ENCODE assay signal across 8 mouse cellular contexts in the genomic region with DNA sequence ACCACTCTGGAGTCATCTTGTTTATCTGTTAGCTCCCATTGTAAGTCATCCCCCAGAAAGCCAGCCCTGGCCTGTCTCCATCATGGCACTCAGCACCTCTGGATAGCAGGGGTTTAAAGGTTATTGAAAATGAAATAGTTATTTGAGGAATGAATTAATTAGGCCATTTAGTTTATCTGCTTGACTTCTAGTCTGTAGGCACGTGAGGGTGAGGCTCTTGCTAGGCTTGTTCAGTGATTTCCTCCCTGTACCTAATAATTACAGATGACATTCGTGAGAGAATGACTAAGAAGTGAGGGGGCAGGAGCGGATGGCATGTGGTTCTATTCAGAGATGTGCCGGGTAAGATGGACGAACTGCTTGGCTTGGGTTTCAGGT. TPM values are rescaled to one million over a fixed set of nuclear protein-coding genes. Genes with fewer than 3 reads are reported as not detected.
A peak's percentile ranks its signal among the peaks of the same experiment; 100 is the strongest.
DNase-seq lines count a peak whose midpoint lies in the region; ATAC-seq and TF ChIP-seq lines count a peak whose summit lies in the region.

No protein-coding gene starts in this region.

- TF ChIP-seq POLR2A in ES-Bruce4 (IDR thresholded peaks at IDR 0.05; ENCODE audit: insufficient read depth, low read length) = no peak

- no peaks in the 10 kb centered on the region for H3K9me3 ChIP-seq in heart, embryonic 12.5 days (replicated peaks)
- H3K9me3 ChIP-seq in ES-Bruce4 (replicated peaks; ENCODE audit: control insufficient read depth, insufficient read depth, low read length, poor library complexity, severe bottlenecking) = no peaks in the 10 kb centered on the region
- no peaks in the 10 kb centered on the region for H3K9me3 ChIP-seq in forebrain, embryonic 16.5 days (ENCODE audit: control insufficient read depth, low read length)

- peaks cover 41% of the 10 kb centered on the region for H3K79me2 ChIP-seq in macrophage (ENCODE audit: inconsistent target)

- TF ChIP-seq CTCF in ES-Bruce4 (IDR thresholded peaks at IDR 0.05; ENCODE audit: low read depth, low read length) = no peak

- peak overlapping the region; percentile 71 for H3K4me3 ChIP-seq in heart, embryonic 12.5 days
- H3K4me3 ChIP-seq in ES-Bruce4 (ENCODE audit: low read depth, low read length) (peak overlapping the region; percentile 79), macrophage (ENCODE audit: inconsistent target) (peak overlapping the region; percentile 24; the same call in 1 of the 2 replicates)
- H3K4me3 ChIP-seq in forebrain, embryonic 16.5 days (replicated peaks; ENCODE audit: low read length) = peak overlapping the region; percentile 74

- no peak overlapping the region for H3K27ac ChIP-seq in heart, embryonic 12.5 days (ENCODE audit: poor library complexity, severe bottlenecking)
- H3K27ac ChIP-seq in ES-Bruce4 (ENCODE audit: insufficient read depth, low read length) (peak overlapping the region; percentile 80), macrophage (peak overlapping the region; percentile 35)
- no peak overlapping the region for H3K27ac ChIP-seq in forebrain, embryonic 16.5 days (ENCODE audit: low read length)

- no peak for ATAC-seq in heart, embryonic 12.5 days (ENCODE audit: insufficient number of reproducible peaks, low FRiP score)
- no peak for ATAC-seq in forebrain, embryonic 16.5 days

- peak overlapping the region; percentile 74 for H3K4me2 ChIP-seq in heart, embryonic 12.5 days
- H3K4me2 ChIP-seq in forebrain, embryonic 16.5 days (ENCODE audit: low read length) = peak overlapping the region; percentile 82

- H3K4me1 ChIP-seq in heart, embryonic 12.5 days (replicated peaks) = peaks cover 27% of the 10 kb centered on the region
- no peaks in the 10 kb centered on the region for H3K4me1 ChIP-seq in ES-Bruce4 (ENCODE audit: control insufficient read depth, insufficient read depth, low read length)
- peaks cover 9% of the 10 kb centered on the region for H3K4me1 ChIP-seq in forebrain, embryonic 16.5 days (replicated peaks; ENCODE audit: control insufficient read depth, insufficient read depth, low read length)

- H3K36me3 ChIP-seq in heart, embryonic 12.5 days = peaks cover 12% of the 10 kb centered on the region
- H3K36me3 ChIP-seq in ES-Bruce4 (ENCODE audit: control insufficient read depth, insufficient read depth, low read length, poor library complexity, severe bottlenecking) (peaks cover 11% of the 10 kb centered on the region), macrophage (ENCODE audit: inconsistent target) (no peaks in the 10 kb centered on the region)
- no peaks in the 10 kb centered on the region for H3K36me3 ChIP-seq in forebrain, embryonic 16.5 days (ENCODE audit: control insufficient read depth, insufficient read depth)

- peak overlapping the region; percentile 60; the same call in 1 of the 2 replicates for H3K9ac ChIP-seq in heart, embryonic 12.5 days
- peak overlapping the region; percentile 81 for H3K9ac ChIP-seq in ES-Bruce4 (ENCODE audit: low read depth, poor library complexity, severe bottlenecking)
- peak overlapping the region; percentile 33; the same call in 1 of the 2 replicates for H3K9ac ChIP-seq in forebrain, embryonic 16.5 days (replicated peaks; ENCODE audit: low read depth, low read length)

- no peaks in the 10 kb centered on the region for H3K27me3 ChIP-seq in heart, embryonic 12.5 days (replicated peaks)
- H3K27me3 ChIP-seq in ES-Bruce4 (ENCODE audit: control insufficient read depth, insufficient read depth, low read length, poor library complexity, severe bottlenecking) = no peaks in the 10 kb centered on the region
- H3K27me3 ChIP-seq in forebrain, embryonic 16.5 days (replicated peaks; ENCODE audit: control insufficient read depth, insufficient read depth, low read length) = no peaks in the 10 kb centered on the region

- 75% methylated on average over 5 of the region's 5 CpGs for WGBS in heart, embryonic 12.5 days
- WGBS in forebrain, embryonic 16.5 days = 84% methylated on average over 5 of the region's 5 CpGs
- 81% methylated on average over 5 of the region's 5 CpGs for WGBS in macrophage (ENCODE audit: missing documents)

- no peak for DNase-seq in heart, postnatal 4 days
- no peak for DNase-seq in urinary bladder, postnatal 36 days (ENCODE audit: low spot score in 2 of 2)
- no peak for DNase-seq in embryo, embryonic 10.5 days (ENCODE audit: low spot score)
- DNase-seq in spleen, postnatal 10 days (ENCODE audit: low spot score in 2 of 2) = no peak

- TF ChIP-seq EP300 in ES-Bruce4 (IDR thresholded peaks at IDR 0.05; ENCODE audit: insufficient read depth, low read depth, low read length) = no peak

RNA-seq across cellular contexts. Expression of gene Prelid3b, which starts 0.7 kb away (rescaled TPM):
- 136 and 137 TPM in 2 replicates for polyA plus RNA-seq in heart, embryonic 12.5 days (2016; fragmentation: Nextera tagmentation; extraction: Ambion mirVana)
- total RNA-seq in heart, postnatal 4 days (2021) = 100 to 1,000 TPM in 1 of 2 experiments, 10 to 100 TPM in 1; 96.7 to 106 TPM
- 62.3 and 72.2 TPM in 2 replicates for polyA plus RNA-seq in ES-Bruce4 (2011; ENCODE audit: insufficient read depth, insufficient read length, low read depth, missing spikeins)
- 120 and 121 TPM in 2 replicates for polyA plus RNA-seq in forebrain, embryonic 16.5 days (2015; fragmentation: Nextera tagmentation; extraction: Ambion mirVana)
- 10 to 100 TPM; 17.7 to 49.5 (median 34.4) TPM for total RNA-seq in macrophage (2018; cell fraction: chromatin; rRNA removed)
- 10 to 100 TPM; 43.7 to 70.0 (median 55.6) TPM for total RNA-seq in macrophage (2018; cell fraction: cytosol; rRNA removed)
- total RNA-seq in macrophage (2018; cell fraction: nucleus; rRNA removed) = 10 to 100 TPM; 23.5 to 49.1 (median 33.6) TPM
- polyA plus RNA-seq in macrophage (2018) = 44.0 to 102 TPM (median 81.1 TPM) in 3 replicates

RNA-seq across cellular contexts. Expression of gene Atp5e, which starts 9.6 kb away (rescaled TPM):
- 1,038 and 1,054 TPM in 2 replicates for polyA plus RNA-seq in heart, embryonic 12.5 days (2016; fragmentation: Nextera tagmentation; extraction: Ambion mirVana)
- total RNA-seq in heart, postnatal 4 days (2021) = 1,000 to 10,000 TPM in 1 of 2 experiments, 100 to 1,000 TPM in 1; 968 to 1,079 TPM
- polyA plus RNA-seq in ES-Bruce4 (2011; ENCODE audit: insufficient read depth, insufficient read length, low read depth, missing spikeins) = 311 and 337 TPM in 2 replicates
- 529 and 555 TPM in 2 replicates for polyA plus RNA-seq in forebrain, embryonic 16.5 days (2015; fragmentation: Nextera tagmentation; extraction: Ambion mirVana)
- total RNA-seq in macrophage (2018; cell fraction: chromatin; rRNA removed) = 10 to 100 TPM in 17 of 26 experiments, 1 to 10 TPM in 9; 3.3 to 67.2 (median 12.4) TPM
- 100 to 1,000 TPM; 291 to 451 (median 384) TPM for total RNA-seq in macrophage (2018; cell fraction: cytosol; rRNA removed)
- total RNA-seq in macrophage (2018; cell fraction: nucleus; rRNA removed) = 100 to 1,000 TPM in 1 of 26 experiments, 10 to 100 TPM in 25; 19.0 to 103 (median 51.4) TPM
- polyA plus RNA-seq in macrophage (2018) = 62.0 to 577 TPM (median 488 TPM) in 3 replicates

RNA-seq across cellular contexts. Expression of gene Tubb1, which starts 23.0 kb away (rescaled TPM):
- polyA plus RNA-seq in heart, embryonic 12.5 days (2016; fragmentation: Nextera tagmentation; extraction: Ambion mirVana) = 7.5 and 13.8 TPM in 2 replicates
- total RNA-seq in heart, postnatal 4 days (2021) = 1 to 10 TPM; 1.3 to 1.7 TPM
- not detected in 2 replicates for polyA plus RNA-seq in ES-Bruce4 (2011; ENCODE audit: insufficient read depth, insufficient read length, low read depth, missing spikeins)
- 0.24 and 0.63 TPM in 2 replicates for polyA plus RNA-seq in forebrain, embryonic 16.5 days (2015; fragmentation: Nextera tagmentation; extraction: Ambion mirVana)
- 1 to 10 TPM in 1 of 26 experiments, under 1 TPM in 6, not detected in 19; 0.47 to 1.1 (median 0.69) TPM for total RNA-seq in macrophage (2018; cell fraction: chromatin; rRNA removed)
- total RNA-seq in macrophage (2018; cell fraction: cytosol; rRNA removed) = under 1 TPM; 0.09 to 0.90 (median 0.46) TPM
- 1 to 10 TPM in 7 of 26 experiments, under 1 TPM in 14, not detected in 5; 0.40 to 2.1 (median 0.73) TPM for total RNA-seq in macrophage (2018; cell fraction: nucleus; rRNA removed)
- polyA plus RNA-seq in macrophage (2018) = 0.50 to 0.63 TPM in 2 of 3 replicates, not detected in the other

RNA-seq across cellular contexts. Expression of gene Ctsz, which starts 34.7 kb away (rescaled TPM):
- 95.9 and 101 TPM in 2 replicates for polyA plus RNA-seq in heart, embryonic 12.5 days (2016; fragmentation: Nextera tagmentation; extraction: Ambion mirVana)
- 10 to 100 TPM; 49.4 to 50.2 TPM for total RNA-seq in heart, postnatal 4 days (2021)
- polyA plus RNA-seq in ES-Bruce4 (2011; ENCODE audit: insufficient read depth, insufficient read length, low read depth, missing spikeins) (59.2 and 62.1 TPM in 2 replicates), macrophage (2018) (1,508 to 2,797 TPM (median 2,045 TPM) in 3 replicates)
- 81.2 and 84.9 TPM in 2 replicates for polyA plus RNA-seq in forebrain, embryonic 16.5 days (2015; fragmentation: Nextera tagmentation; extraction: Ambion mirVana)
- total RNA-seq in macrophage (2018; cell fraction: chromatin; rRNA removed) = 100 to 1,000 TPM; 207 to 590 (median 358) TPM
- total RNA-seq in macrophage (2018; cell fraction: cytosol; rRNA removed) = 1,000 to 10,000 TPM; 1,634 to 3,370 (median 2,405) TPM
- total RNA-seq in macrophage (2018; cell fraction: nucleus; rRNA removed) = 1,000 to 10,000 TPM in 25 of 26 experiments, 100 to 1,000 TPM in 1; 541 to 3,148 (median 1,812) TPM

RNA-seq across cellular contexts. Expression of gene Nelfcd, which starts 57.9 kb away (rescaled TPM):
- 89.3 and 94.0 TPM in 2 replicates for polyA plus RNA-seq in heart, embryonic 12.5 days (2016; fragmentation: Nextera tagmentation; extraction: Ambion mirVana)
- total RNA-seq in heart, postnatal 4 days (2021) = 10 to 100 TPM; 50.5 to 56.3 TPM
- polyA plus RNA-seq in ES-Bruce4 (2011; ENCODE audit: insufficient read depth, insufficient read length, low read depth, missing spikeins) = 64.3 and 69.5 TPM in 2 replicates
- 106 and 109 TPM in 2 replicates for polyA plus RNA-seq in forebrain, embryonic 16.5 days (2015; fragmentation: Nextera tagmentation; extraction: Ambion mirVana)
- total RNA-seq in macrophage (2018; cell fraction: chromatin; rRNA removed) = 10 to 100 TPM; 10.1 to 69.1 (median 38.7) TPM
- 10 to 100 TPM in 23 of 26 experiments, 1 to 10 TPM in 3; 7.9 to 15.8 (median 12.6) TPM for total RNA-seq in macrophage (2018; cell fraction: cytosol; rRNA removed)
- 10 to 100 TPM in 21 of 26 experiments, 1 to 10 TPM in 5; 5.3 to 42.4 (median 17.5) TPM for total RNA-seq in macrophage (2018; cell fraction: nucleus; rRNA removed)
- 7.5 to 17.9 TPM (median 16.7 TPM) in 3 replicates for polyA plus RNA-seq in macrophage (2018)

Comparison
In these comparisons a context has a peak if more than half of its experiments do, and no peak if none do; other contexts are left out.
1. H3K27ac ChIP-seq: peak in ES-Bruce4 (single experiment) and macrophage (single experiment); none in heart, embryonic 12.5 days (single experiment) and forebrain, embryonic 16.5 days (single experiment).
2. H3K4me3 ChIP-seq: peak in every context shown above with its lines; median percentile 79 in ES-Bruce4; 74 in forebrain, embryonic 16.5 days; 71 in heart, embryonic 12.5 days; 24 in macrophage.
3. Peak in every context shown above with its lines, with median percentiles within 50 percentile points of each other: H3K9ac ChIP-seq.